Mouse (Mus musculus) urinary bladder, adult 2 months (tissue): ENCODE results near the gene Aebp1. TPM values are rescaled to one million over a fixed set of nuclear protein-coding genes. Genes with fewer than 3 reads are reported as not detected.
A peak's percentile ranks its signal among the peaks of the same experiment; 100 is the strongest.

Experiments used
- DNase-seq: peaks from one replicate; pipeline ENCODE4 v3.0.0; 2022; ENCODE audit warnings: low spot score
- polyA plus RNA-seq: library from polyadenylated mRNA; depleted of rRNA; stranded (reverse); fragments of >200 nt; gene quantifications from 2 replicates; pipeline ENCODE4 v1.2.3, GENCODE M21; 2012; rRNA removed

The Aebp1 gene
- polyA plus RNA-seq, result 110 and 160 TPM in 2 replicates

DNA sequence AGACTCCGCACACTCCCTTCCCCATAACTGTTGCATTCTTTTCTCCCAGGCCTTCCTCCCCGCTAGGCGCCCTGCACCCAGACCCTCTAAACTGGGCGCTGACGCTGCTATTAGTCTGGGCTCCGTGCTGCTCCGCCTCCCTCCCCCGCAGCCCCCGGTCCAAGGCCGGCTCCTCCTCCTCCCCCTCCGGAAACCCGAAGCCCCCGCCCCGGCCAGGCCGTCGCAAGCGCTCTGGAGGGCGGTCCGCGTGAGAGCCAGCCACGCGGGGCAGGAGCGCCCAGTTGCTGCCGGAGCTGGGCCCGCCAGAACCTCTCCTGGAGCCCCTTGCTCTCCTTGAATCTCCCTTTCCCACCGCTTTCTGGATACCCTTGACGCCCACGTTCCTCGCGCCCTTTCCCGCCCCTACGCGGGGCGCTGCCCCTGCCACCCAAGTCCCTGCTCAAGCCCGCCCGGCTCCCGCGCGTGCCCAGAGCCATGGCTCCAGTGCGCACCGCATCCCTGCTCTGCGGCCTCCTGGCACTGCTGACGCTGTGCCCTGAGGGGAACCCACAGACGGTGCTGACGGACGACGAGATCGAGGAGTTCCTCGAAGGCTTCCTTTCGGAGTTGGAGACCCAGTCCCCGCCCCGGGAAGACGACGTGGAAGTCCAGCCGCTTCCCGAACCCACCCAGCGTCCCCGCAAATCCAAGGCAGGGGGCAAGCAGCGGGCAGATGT is at the start of gene Aebp1:
Gene Aebp1, plus strand, starts transcription at position 270 of the 716 bp plus-strand sequence.
- no peak for DNase-seq

GRCm38 (mm10) chr11:5813381-5813780 is 48.4 kb upstream of the Aebp1 start:
- no peak for DNase-seq

DNA sequence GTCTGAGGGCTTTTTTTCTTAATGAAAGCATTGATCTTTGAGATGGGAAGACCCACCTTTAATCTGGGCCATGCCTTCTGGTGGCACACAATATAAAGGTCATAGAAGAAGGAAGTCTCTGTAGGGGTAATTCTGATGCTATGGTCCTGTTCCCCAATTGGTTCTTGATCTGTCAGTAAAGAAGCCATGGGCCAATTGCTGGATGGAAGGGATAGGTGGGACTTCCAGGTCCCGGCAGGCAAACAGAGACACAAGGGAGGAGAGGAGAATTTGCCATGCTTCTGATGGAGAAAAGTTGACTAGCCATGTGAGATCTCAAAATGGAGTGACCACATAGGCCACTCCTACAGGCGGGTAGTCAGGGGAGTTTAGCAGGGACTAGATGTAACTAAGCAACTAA is 42.5 kb upstream of the Aebp1 start:
- DNase-seq, result no peak

- no peak for DNase-seq
These were observed 36.3 kb upstream of the Aebp1 start for GRCm38 (mm10) chr11:5825432-5825831.

GRCm38 (mm10) chr11:5827931-5828330 is 33.8 kb upstream of the Aebp1 start:
- DNase-seq, result no peak

GRCm38 (mm10) chr11:5828509-5829191 is 33.1 kb upstream of the Aebp1 start:
- DNase-seq, result no peak

DNA sequence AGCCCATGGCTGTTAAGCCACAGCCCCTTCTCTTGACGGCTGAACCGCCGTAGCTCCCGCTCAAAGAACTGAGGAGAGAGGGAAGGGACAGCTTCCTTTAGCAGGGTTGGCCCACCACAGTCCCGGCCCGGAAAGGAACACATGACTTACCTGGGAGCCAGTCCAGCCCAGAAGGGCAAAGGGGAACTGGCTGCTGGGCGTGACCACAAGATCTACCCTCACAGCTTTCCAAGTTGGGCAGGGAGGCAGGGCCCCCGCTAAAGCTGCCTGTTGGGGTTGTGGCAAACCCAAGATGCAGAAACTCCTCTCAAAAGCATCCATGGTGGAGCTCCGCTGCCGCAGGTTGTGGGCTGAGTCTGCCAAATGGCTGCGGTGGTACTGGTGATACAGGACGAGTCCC is 32.4 kb upstream of the Aebp1 start:
- DNase-seq, result no peak

GRCm38 (mm10) chr11:5834506-5834905 is 27.2 kb upstream of the Aebp1 start:
- DNase-seq, result no peak

GRCm38 (mm10) chr11:5835057-5835456 is 26.7 kb upstream of the Aebp1 start:
- no peak for DNase-seq

DNA sequence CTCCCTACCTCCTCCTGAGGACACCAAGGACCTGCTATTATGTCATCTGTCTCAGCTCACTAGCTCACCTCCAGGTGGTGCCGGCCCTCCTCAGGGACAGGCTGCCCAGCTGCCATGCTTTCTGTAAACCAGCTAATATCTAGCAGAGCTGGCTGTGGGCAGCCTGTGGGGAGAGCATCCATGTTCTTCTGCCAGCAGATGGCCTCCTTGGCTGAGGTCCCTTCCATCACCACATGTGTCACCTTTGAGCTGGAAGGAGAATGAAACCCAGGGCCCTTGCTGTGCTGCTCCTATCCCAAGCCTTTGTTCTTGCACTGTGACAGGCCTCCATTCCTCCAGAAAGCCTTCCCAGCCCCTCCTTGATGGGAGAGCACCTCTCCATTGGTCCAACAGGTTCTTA is 25.6 kb upstream of the Aebp1 start:
- DNase-seq, result no peak

GRCm38 (mm10) chr11:5837251-5838246 is 24.2 kb upstream of the Aebp1 start, which contains the start of gene Polm:
Polm (minus strand) TSS chr11:5838016.
- peak; percentile 70 for DNase-seq

DNA sequence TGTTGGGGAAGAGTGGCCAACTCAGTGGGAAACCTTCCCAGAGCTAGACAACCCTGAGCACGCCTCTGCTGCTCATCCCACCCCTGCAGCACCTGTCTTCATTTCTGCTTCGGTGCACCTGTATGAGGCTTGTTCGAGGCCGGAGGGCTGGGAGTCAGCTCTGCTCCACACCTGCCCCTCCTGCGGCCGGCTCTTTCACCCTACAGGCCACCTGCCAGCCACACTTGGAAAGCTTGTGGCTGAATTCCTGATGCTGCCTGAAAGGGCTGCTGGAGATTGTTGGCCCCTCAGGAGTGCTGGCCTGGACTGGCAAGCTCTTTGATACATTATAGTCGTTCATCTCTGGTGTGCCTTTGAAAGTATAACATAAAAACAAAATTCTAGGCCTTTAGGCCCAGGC is 21.4 kb upstream of the Aebp1 start:
- DNase-seq, result no peak

DNA sequence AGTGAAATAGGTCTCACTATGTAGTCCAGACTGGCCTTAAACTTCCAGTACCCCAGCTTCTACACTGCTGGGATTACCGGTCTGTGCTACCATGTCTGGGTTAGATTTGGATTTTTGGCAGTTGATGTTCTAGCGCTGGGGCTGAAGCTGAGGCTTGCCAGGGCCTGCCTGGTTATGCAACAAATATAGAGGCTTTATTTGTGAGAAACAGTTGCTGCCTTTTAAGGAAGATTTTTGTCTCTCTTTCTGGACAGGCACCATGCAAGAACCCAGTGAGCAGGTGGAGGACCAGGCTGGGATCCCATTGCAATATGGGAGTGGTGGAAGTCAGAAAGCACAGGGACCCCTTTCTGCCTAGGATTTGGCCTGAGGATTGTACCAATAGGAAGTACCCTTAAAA is 20.0 kb upstream of the Aebp1 start:
- DNase-seq, result no peak

DNA sequence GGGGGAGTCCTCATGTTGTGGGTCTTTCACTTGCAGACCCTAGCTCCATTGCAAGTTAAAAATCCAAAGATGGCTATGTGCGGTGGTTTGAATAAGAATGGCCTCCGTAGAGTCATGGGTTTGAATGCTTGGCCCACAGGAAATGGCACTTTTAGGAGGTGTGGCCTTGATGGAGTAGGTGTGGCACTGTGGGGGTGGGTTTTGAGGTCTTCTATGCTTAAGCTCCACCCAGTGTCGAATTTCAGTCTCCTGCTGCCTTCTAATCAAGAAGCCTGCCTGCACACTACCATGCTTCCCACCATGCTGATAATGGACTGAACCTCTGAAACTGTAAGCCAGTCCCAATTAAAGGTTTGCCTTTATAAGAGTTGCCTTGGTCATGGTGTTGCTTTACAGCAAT is 18.6 kb upstream of the Aebp1 start:
- DNase-seq, result no peak

DNA sequence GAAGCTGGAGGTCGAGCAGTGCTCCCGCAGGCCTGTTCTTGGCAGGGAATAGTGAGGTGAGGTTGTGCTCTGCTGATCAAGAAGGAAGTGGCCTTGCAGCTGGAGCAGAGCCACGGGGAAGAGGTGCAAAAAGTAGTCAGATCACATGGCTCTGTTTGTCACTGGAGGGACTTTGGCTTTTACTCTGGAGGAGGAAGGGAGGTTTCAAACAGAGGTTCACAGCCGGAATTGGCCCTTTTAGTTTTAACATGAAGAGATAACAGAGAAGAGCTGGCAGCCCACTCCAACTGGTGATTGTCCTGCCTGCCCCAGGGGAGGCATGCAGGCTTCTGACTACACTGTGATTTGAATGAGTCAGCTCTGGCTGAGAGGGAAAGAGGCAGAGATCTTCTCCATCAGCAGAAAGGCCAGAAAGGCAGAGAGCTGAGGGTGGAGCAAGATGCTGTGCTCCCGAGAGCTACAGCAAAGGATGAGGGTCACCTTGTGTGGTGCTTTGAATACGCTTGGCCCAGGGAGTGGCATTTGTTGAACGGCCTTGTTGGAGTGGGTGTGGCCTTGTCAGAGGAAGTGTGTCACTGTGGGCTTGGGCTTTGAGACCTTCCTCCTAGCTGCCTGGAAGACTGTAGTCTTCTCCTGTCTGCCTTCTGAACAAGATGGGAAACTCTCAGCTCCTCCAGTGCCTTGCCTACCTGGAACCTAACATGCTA is 15.0 kb upstream of the Aebp1 start:
- DNase-seq, result no peak

- DNase-seq, result no peak
These were observed 13.0 kb upstream of the Aebp1 start for GRCm38 (mm10) chr11:5848741-5849140.

GRCm38 (mm10) chr11:5849316-5849715 is 12.4 kb upstream of the Aebp1 start:
- no peak for DNase-seq

- DNase-seq, result no peak
These were observed 11.3 kb upstream of the Aebp1 start for GRCm38 (mm10) chr11:5850452-5850851.

DNA sequence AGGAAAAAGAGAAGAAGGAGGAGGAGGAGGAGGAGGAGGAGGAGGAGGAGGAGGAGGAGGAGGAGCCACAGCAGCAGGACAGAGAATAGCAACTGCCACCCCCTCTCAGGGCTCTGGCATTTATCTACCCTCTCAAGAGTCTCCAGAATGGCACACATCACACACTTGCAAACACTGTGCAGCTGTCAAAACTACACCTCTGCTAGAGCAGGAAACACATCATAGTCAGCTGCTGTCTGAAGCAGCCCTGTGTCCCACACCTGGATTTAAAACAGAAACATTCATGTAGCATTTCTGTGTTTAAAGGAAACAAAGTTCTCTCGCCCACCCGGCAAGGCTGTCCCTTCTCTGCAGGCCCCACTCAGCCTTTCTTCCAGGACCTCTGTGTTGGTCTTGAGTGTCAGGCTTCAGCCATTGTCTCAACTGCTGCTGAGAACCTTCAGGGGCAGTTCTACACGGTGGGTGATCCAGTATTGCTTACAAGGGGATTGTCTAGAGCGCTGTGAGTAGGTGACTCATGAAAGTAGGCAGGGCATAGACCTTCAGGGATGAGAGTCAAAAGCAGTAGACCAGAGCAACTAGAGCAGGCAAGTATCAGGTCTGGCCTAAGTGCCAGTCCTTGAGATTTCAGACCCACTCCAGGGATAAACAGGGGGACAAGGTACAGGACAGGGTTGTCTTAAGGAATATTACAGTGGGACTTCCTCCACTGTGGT is 10.6 kb upstream of the Aebp1 start:
- no peak for DNase-seq

GRCm38 (mm10) chr11:5852314-5852713 is 9.4 kb upstream of the Aebp1 start:
- no peak for DNase-seq

GRCm38 (mm10) chr11:5855481-5855880 is 6.3 kb upstream of the Aebp1 start:
- DNase-seq, result no peak
